Mouse (Mus musculus): ENCODE results near the gene Uba52.
A peak's percentile ranks its signal among the peaks of the same experiment; 100 is the strongest.

The Uba52 gene

DNA sequence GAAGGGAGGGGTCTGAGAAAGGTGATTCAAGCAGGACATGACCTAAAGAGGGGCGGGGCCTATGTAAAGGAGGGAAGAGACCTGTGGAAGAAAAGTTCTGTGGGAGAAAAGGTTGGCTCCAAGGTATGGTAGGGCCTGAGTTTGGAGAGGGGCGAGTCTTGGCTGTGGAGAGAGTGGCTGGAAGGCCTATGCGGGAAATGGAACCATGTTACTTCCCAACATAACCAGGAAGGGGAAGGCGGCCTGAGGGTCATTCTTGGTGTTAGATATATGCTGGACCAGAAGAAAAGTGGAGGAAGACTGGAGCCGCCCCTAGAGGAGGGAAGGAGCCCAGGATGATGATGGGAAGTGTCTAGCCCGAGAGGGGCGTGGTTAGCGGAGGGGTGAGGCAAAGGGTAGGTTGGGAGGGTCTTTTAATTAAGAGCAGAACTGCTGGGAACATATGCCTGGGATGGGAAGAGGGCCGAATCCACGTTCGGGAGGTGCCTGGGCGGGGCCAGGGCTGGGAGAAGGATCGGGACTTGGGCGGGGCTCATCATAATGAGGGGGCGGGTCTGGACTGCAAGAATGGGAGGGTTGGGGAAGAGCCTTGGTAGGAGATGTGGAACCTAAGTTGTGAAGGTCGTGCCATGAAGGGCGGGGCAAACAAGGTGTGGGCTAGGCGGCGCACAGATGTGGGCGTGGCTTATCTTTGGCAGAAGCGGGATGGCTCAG is 33.2 kb downstream of the Uba52 start:
- DNase-seq = no peak

DNA sequence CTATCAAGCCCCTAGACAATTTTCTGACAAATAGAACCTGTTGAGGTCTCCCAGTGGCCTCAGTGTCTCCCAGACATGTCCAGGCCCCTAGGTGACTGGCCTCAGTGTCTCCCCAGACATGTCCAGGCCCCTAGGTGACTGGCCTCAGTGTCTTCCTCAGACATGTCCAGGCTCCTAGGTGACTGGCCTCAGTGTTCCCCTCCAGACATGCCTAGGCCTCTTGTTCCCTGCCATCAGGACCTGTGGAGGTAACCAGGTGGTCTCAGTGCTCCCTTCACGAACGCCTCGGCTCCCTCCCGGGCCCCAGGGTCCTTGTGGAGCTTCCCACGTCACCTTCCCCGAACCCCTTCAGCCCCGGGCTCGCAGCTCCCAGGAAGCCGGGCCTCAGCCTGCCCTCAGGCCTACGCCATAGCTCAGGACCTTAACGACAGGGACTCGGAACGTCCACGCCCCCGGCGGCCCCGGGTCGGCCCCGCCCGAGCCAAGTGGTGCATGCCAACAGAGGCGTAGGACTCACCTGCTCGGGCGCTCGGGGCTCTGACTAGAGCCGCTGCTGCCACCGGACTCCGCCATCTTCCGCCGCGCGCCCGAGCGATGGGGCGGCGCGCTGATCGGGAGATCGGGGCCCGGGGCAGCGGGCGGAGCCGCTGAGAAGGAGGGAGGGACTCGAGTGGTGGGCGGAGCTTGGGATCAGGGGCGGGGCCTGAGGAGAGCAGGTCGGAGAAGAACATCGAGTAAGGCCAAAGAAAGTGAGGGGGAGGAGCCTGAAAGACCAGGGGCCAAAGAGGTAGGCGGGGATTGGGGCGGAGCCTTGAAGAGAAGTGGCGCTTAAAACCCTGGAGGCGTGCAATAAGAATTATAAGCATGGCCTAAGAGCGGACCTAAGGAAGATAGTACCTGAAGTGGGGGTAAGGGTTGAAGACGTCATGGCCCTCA is 34.0 kb downstream of the Uba52 start, which contains the start of gene Klhl26:
Klhl26 (minus strand) TSS at position 636 of the 936 bp plus-strand sequence.
- DNase-seq = peak; percentile 98

DNA sequence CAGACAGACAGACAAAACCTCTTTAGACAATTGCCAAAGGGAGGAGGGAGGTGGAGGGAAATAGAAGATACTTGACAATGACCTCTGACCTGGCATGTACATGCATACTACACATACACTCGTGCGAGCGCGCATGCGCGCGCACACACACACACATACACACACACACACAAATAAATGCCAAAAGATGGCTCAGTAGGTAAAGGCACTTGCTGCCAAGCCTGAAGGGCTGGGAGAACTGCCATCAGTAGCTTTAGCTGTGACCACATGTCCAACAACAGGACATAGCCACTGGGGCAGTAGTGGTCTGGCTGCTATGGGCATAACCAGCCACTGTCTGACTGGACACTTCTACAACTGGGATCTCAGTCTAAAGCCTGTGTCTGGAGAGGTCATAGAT is 38.7 kb downstream of the Uba52 start:
- no peak for DNase-seq

DNA sequence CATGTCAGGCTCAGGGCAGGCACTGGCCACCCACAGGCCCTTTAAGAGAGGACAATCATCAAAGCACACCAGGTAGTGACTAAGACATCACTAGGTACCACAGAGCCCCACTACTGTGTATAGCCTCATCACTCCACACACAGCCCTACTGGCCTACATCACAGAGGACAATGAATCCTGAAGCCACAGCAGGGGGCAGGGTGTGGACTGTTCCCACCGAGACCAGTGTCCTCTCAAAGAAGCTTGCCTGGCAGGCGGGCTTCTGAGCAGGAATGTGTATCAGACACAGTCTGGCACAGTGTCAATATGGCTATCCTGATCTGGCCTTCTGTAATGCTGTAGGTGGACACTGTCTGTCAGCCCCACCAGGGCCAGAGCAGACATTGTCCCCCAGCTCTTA is 40.7 kb downstream of the Uba52 start:
- DNase-seq = no peak

DNA sequence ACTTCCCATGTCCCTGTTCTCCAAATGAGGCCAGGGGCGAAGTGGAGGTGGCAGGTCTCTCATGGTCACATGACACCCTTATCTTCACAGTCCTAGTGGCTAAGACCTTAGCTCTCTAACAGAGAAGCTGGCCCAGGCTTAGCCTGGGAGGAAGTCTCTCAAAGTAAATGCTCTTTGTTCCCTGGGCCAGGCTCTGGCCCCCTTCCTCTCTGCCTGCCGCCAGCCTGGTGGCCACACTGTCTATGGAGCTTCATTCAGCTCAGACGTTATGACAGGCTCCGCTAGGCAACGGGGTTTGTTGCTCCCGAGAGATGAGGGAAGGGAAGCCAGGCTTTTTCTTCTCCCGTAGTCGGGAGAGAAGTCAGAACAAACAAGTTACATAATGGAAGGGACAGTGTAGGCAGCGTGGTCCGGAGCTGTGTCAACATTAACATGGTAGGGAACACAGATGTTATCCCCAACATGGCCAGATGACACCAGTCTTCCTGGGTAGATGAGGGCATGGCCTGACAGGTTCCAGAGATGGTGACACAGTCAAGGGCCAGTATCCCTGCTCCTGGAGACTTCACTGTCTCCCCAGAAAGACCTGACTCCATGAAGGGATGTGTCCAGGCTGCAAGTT is 41.2 kb downstream of the Uba52 start:
- DNase-seq = no peak

DNA sequence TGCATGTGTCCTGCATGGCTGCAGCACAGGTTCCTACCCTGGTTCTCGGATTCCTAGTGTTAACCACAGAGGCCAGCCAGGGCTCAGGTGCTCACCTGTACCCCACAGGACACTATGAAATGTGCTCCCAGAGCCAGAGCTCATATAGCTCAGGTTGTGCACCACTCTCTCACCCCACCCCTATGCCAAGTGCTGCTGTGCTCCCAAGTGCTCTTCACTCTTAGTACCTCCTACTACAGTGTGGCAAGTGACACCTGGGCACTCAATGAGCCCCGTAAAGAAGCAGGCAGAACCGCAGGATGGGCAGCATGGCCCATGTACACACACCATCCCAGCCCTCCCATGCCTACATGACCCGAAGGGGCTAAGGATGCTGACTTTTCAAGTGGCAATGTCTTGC is 41.9 kb downstream of the Uba52 start:
- DNase-seq = no peak

DNA sequence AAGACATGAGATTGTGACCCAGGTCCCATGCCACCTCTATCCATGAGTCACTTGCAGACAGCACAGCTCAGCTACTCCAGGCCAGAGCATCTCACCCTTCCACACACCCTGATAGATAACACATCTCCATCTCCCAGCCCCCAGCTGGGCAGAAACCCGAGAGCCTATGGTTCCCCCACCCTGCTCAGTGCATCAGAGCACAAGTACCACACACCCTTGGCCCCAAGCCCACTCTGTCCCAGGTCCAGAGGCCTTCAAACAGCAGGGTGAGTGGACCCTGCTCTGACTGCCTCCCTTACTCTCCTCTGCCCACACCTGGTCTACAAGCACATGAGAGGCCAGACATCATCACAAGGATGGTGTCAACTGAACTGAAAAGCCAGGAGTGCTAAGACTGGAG is 42.7 kb downstream of the Uba52 start:
- no peak for DNase-seq

DNA sequence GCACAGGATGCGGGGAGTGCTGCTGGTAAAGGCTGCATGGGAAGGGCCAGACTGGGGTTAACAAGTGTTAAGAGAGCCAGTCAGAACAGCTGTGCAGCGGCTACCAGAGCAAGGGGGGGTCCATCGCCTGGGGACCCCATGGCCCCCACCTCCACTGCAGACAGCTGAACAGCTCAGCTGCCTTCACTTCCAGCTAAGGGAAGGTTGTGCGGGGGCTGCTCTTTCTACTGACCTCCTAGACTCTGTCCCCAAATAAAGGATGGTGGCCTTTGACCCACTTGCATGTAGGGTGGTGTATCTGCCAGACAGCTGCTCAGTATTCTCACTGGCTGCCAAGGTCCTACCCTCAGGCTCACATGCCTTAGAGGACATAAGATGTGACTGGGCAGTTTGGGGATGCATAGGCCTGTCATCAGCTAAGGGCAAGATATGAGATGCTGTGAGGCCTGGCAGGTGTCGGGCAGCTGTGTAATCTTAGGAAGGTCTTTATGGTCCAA is 43.3 kb downstream of the Uba52 start:
- no peak for DNase-seq

DNA sequence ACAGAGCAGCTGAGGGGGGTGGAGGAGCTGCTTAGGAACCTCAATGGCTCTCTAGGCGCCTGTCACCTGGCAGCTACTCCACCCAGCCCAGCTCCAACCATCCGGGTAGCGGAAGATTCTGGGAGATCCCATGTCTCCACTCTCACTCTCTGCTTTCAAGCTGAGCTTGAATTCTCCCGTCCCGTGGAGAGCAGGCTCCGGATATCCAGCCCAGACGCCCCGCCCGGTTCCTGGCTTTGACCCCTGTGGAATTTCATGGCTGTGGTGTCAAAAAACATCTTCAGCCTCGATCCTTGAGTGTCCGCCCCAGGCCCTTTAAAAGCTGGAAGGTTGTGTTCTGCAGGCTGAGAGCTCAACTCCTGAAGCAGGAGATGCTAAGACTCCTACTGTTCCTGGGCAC is 43.8 kb downstream of the Uba52 start:
- DNase-seq = no peak

DNA sequence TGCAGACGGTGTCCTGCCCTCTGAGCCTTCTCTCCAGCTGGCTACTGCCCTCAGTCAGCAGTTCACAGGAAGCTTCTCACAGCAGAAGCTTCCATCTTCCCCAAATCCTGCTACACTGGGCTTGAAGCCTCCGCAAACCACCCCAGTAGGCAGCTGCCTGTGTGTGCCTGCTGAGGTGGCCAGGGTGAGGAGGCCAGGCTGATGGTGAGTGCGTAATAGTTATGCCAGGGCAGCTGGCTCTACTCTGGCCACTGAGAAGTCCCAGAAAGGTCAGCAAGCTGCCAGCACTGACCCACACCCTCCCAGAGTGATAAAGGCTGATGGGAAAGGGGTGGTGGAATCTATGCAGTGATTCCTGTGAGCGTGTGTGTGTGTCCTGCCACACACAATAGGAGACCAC is 44.3 kb downstream of the Uba52 start:
- DNase-seq = no peak

DNA sequence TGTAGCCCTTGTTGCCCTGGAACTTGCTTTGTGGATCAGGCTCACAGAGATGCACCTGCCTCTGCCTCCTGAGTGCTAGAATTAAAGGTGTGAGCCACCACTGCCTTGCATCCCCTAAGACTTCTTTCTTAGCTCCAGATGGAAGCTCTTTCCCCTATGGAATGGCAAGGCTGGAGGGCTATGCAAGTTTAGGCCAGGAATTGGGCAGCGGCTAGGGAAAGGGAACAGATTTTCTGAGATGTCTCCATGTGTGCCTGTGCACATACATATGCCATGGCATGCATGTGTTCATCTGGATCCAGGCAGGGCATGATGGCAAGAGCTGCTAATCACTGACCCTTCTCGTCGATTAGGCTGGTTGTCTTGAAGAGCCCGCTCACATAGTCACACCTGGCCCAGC is 44.9 kb downstream of the Uba52 start:
- no peak for DNase-seq

DNA sequence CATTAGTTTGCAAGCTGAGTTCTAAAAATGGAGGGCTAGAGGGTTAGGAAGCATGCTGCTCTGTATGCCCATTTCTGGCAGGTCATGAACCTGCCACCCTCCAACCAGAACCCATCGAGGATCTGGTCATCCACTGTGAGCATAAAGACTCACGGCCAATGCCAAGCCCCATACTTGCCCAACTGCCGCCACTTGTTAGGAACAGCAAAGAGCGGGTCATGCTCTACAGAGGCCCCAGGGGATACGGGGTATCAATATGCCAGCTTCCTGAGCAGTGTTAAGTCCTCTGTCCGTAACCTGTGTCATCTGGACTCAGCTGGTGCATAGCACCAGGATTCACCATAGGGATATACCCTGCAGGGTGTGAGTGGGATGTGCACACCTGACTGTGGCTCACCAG is 46.4 kb downstream of the Uba52 start:
- no peak for DNase-seq

DNA sequence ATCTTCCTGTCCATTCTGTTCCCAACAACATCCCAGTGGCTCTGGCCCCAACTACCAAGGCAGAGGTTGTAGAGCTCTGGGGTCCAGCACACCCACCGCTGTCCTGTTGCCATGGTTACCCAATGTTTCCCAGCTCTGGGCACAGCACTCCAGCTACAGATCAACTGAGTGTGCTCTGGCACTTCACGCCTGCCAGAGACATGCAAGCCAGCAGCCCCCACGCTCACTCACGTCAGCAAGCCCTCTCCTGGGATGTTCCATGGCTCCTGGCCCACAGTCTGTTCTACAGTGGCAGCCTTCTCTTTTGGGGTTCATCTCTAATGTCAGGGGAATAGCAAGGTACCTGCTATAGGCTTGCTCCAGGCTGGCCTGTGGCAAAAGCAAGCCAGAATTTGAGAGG is 47.3 kb downstream of the Uba52 start:
- DNase-seq = no peak

DNA sequence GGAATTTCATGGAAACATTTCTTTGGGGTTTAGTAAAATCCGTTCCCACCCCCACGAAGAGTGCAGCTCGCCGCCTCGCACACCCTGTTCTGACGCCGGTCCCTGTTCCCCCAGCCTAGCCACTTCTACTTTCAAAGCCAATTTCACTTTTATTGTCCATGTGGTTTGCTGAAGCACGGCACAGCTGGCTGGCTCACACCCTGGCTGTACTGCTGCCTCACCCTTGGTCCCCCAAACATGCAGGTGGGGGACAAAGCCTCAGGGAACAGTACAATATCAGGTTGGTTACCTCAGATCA is 48.1 kb downstream of the Uba52 start:
- no peak for DNase-seq

DNA sequence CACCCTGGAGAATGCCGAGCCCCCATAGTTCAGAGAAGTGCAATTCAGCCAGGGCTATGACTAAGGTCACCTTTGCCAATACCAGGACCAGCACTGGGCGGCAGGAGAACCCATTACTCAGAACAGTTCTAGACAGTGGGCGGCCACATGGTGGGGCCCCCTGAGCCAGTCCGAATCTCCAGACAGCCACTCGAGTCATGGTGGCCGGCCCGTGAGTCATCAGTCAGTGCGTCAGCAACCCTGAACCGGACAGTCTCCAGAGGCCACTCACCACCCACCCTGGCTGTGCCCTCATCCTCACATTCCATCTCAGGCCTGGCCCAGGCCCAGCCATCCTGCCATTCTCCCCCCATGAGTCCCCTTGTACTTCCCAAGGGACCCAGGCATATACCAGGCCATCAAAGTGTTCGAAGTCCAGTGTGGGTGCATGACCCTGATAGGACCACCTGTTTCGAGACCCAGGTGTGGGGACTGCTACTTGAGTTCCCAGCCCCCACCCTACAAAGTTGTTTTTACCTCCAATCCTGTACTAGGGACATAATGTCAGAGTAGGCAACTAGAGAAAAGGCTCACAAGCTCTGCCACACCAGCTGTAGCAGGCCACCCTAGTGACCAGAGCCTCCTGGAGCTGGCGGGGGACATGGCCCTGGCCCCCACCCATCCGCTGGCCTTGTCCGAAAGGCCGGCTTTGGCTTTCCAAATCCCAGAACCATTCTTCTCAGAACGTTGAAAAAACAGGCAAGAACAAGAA is 48.7 kb downstream of the Uba52 start:
- no peak for DNase-seq

DNA sequence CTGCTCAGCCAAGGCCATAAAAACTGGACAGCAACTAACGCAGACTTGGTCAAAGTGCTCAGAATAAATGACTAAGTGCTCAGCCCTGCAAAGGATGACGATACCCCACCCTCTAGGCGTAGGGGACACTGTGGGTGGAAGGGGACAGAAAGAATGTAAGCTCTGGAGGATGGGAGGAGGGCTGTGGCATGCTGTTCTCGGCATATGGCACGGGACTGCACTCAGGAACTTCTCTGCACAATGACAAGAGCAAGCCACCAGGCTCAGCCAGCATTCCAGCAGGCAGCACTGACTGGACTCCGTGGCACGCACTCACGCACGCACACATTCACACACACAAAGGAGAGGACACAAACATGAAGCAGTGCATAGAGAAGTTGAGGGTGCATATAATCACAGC is 50.0 kb downstream of the Uba52 start:
- no peak for DNase-seq

DNA sequence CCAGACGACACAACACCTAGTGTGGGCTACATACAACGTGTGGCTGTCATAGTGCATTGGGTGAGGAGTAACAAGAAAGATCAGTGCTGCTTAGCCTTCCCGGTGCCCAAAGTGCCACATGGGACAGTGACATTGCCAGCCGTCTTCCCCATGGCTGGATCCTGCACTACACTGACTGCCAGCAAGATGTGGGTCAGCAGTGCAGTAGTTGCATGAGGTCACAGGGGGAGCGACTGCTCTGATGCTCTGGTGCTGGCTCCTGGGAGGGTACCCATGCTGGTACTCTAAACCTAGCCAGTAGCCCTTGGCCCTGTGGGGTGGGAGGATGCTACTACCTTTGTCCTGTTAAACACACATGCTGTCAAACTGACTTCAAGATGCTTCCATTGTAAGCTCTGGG is 50.4 kb downstream of the Uba52 start:
- DNase-seq = no peak

DNA sequence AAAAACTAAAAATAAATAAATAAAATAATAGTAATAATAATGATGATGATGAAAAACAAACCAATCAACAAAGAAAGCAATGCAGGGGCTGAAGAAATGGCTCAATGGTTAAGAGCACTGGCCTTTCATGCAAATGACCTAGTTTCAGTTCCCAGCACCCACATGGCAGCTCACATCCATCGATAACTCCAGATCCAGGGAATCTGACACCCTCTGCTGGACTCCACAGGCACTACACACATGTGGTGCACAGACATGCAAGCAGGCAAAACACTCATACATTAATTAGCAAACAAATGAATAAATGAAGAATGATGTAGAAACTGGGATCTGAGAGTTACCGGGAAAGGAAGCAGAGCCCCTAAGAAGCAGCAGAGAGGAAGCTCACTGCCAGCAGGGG is 51.0 kb downstream of the Uba52 start:
- no peak for DNase-seq

DNA sequence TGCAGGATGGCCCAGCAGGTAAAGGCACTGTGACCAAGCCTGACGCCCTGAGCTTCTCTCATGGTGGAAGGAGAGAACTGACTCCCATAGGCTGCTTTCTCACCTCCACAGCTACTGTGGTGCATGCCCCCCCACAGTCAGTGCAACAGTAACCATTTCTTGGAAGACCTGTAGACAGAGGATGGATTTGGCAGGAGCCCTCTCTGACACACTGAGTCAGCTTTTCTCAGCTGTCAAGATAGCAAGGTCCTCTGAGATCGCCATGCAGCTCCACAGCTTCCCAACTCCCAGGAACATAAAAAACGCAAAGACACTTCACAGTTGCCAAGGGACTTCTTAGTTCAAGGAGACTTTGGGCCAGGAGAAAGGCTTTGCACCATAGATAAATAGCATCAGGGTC is 52.1 kb downstream of the Uba52 start:
- DNase-seq = no peak
